Mouse (Mus musculus) heart, adult 11 months (tissue): Measurements from ENCODE around the gene Bsx.
A peak's percentile ranks its signal among the peaks of the same experiment; 100 is the strongest.

Source experiments
- DNase-seq: peaks from one replicate; pipeline ENCODE4 v3.0.0; 2022

Bsx gene

GRCm38 (mm10) chr9:40873556-40874470 lies at the start of gene Bsx:
Bsx (plus strand) TSS chr9:40874127.
- no peak for DNase-seq

GRCm38 (mm10) chr9:40825601-40826000 lies 48.3 kb upstream of the Bsx start:
- DNase-seq, result no peak

GRCm38 (mm10) chr9:40827366-40827765 lies 46.6 kb upstream of the Bsx start:
- no peak for DNase-seq

- peak; percentile 94 for DNase-seq
Measured at GRCm38 (mm10) chr9:40834569-40834968, 39.4 kb upstream of the Bsx start.

GRCm38 (mm10) chr9:40836681-40837080 lies 37.2 kb upstream of the Bsx start:
- no peak for DNase-seq

GRCm38 (mm10) chr9:40839662-40840061 lies 34.3 kb upstream of the Bsx start:
- DNase-seq, result no peak

- DNase-seq, result no peak
Measured at GRCm38 (mm10) chr9:40851515-40851914, 22.4 kb upstream of the Bsx start.

- no peak for DNase-seq
Measured at GRCm38 (mm10) chr9:40858461-40859160, 15.3 kb upstream of the Bsx start.

GRCm38 (mm10) chr9:40859196-40859595 lies 14.7 kb upstream of the Bsx start:
- DNase-seq, result no peak

- no peak for DNase-seq
Measured at GRCm38 (mm10) chr9:40870331-40870730, 3.6 kb upstream of the Bsx start.

- DNase-seq, result no peak
Measured at GRCm38 (mm10) chr9:40871369-40872155, 2.4 kb upstream of the Bsx start.

GRCm38 (mm10) chr9:40872156-40872478 lies 1.8 kb upstream of the Bsx start:
- no peak for DNase-seq

GRCm38 (mm10) chr9:40874961-40875360 lies 1.0 kb downstream of the Bsx start:
- DNase-seq, result no peak

GRCm38 (mm10) chr9:40875431-40875830 lies 1.5 kb downstream of the Bsx start:
- DNase-seq, result no peak

GRCm38 (mm10) chr9:40876164-40876563 lies 2.2 kb downstream of the Bsx start:
- DNase-seq, result no peak

- no peak for DNase-seq
Measured at GRCm38 (mm10) chr9:40876693-40877092, 2.8 kb downstream of the Bsx start.

GRCm38 (mm10) chr9:40877146-40877880 lies 3.4 kb downstream of the Bsx start:
- no peak for DNase-seq

- DNase-seq, result no peak
Measured at GRCm38 (mm10) chr9:40877881-40878235, 3.9 kb downstream of the Bsx start.

- no peak for DNase-seq
Measured at GRCm38 (mm10) chr9:40878291-40878945, 4.5 kb downstream of the Bsx start.

GRCm38 (mm10) chr9:40878998-40879397 lies 5.1 kb downstream of the Bsx start:
- no peak for DNase-seq

- DNase-seq, result no peak
Measured at GRCm38 (mm10) chr9:40885669-40886068, 11.7 kb downstream of the Bsx start.

- no peak for DNase-seq
Measured at GRCm38 (mm10) chr9:40889389-40889788, 15.5 kb downstream of the Bsx start.
